12 mouse cellular contexts compared by ENCODE assay signal in genomic region chr7:81139100-81139499, GRCm38 (mm10). TPM values are rescaled to one million over a fixed set of nuclear protein-coding genes. Genes with fewer than 3 reads are reported as not detected.
DNase-seq lines count a peak whose midpoint lies in the region; ATAC-seq lines count a peak whose summit lies in the region.
"Had no signal": no experiment of that assay in that cellular context is flagged by ENCODE, and none has a peak within 500 bp of the region (broad histone marks: within the 10 kb centered on the region; RNA-seq: fewer than 3 reads in every experiment).

No protein-coding gene starts in this region.

- peak; percentile 14 for DNase-seq in embryonic facial prominence, embryonic 14.5 days (ENCODE audit: low spot score)
- no peak for DNase-seq in embryonic facial prominence, embryonic 10.5 days (ENCODE audit: low spot score)
- peak; percentile 29 for DNase-seq in NIH3T3 (ENCODE audit: low read depth)
- DNase-seq in kidney, postnatal 36 days = peak; percentile 83 to 92
- no peak for DNase-seq in layer of hippocampus, postnatal 14 days (ENCODE audit: low spot score in 2 of 2)
- no peak for DNase-seq in layer of hippocampus, postnatal 10 days (ENCODE audit: low spot score in 2 of 2)
- DNase-seq: B cell, adult 2 months; cerebellum, postnatal 25 days; thymus, postnatal 36 days had no signal

- ATAC-seq in embryonic facial prominence, embryonic 14.5 days (ENCODE audit: low read depth) = no peak
- ATAC-seq in heart, embryonic 15.5 days (replicated peaks; ENCODE audit: insufficient number of reproducible peaks, insufficient read depth, low FRiP score, low read depth) = no peak; the same call in 1 of the 2 replicates
- ATAC-seq in midbrain, embryonic 16.5 days = no peak

- H3K9me3 ChIP-seq in embryonic facial prominence, embryonic 14.5 days (ENCODE audit: control insufficient read depth, low read length) = no peaks in the 10 kb centered on the region
- no peaks in the 10 kb centered on the region for H3K9me3 ChIP-seq in embryonic facial prominence, embryonic 10.5 days
- no peaks in the 10 kb centered on the region for H3K9me3 ChIP-seq in heart, embryonic 15.5 days (replicated peaks)
- H3K9me3 ChIP-seq in midbrain, embryonic 16.5 days (replicated peaks; ENCODE audit: control insufficient read depth, low read length, poor library complexity, severe bottlenecking) = no peaks in the 10 kb centered on the region

- H3K36me3 ChIP-seq in embryonic facial prominence, embryonic 14.5 days (ENCODE audit: control insufficient read depth, insufficient read depth, low read length) = no peaks in the 10 kb centered on the region
- H3K36me3 ChIP-seq in embryonic facial prominence, embryonic 10.5 days (replicated peaks) = no peaks in the 10 kb centered on the region
- no peaks in the 10 kb centered on the region for H3K36me3 ChIP-seq in heart, embryonic 15.5 days
- no peaks in the 10 kb centered on the region for H3K36me3 ChIP-seq in midbrain, embryonic 16.5 days (ENCODE audit: control insufficient read depth, insufficient read depth, low read length)

- no peak overlapping the region for H3K4me2 ChIP-seq in embryonic facial prominence, embryonic 14.5 days (ENCODE audit: low read depth, low read length)
- no peak overlapping the region for H3K4me2 ChIP-seq in heart, embryonic 15.5 days
- H3K4me2 ChIP-seq in midbrain, embryonic 16.5 days (ENCODE audit: low read length) = no peak overlapping the region

- H3K4me1 ChIP-seq in embryonic facial prominence, embryonic 14.5 days (ENCODE audit: control insufficient read depth, insufficient read depth, low read length) = 0 out of 2 replicates have a peak, but pooled peaks cover 7% of the 10 kb centered on the region
- H3K4me1 ChIP-seq in embryonic facial prominence, embryonic 10.5 days = peaks cover 11% of the 10 kb centered on the region
- H3K4me1 ChIP-seq in heart, embryonic 15.5 days (replicated peaks) = peaks cover 17% of the 10 kb centered on the region
- H3K4me1 ChIP-seq in midbrain, embryonic 16.5 days (ENCODE audit: control insufficient read depth, insufficient read depth, low read length) = peaks cover 2% of the 10 kb centered on the region; the same call in 1 of the 2 replicates

- no peaks in the 10 kb centered on the region for H3K27me3 ChIP-seq in embryonic facial prominence, embryonic 14.5 days (replicated peaks; ENCODE audit: control insufficient read depth, insufficient read depth, low read length)
- H3K27me3 ChIP-seq in embryonic facial prominence, embryonic 10.5 days (replicated peaks; ENCODE audit: low read depth, poor library complexity, severe bottlenecking) = no peaks in the 10 kb centered on the region
- no peaks in the 10 kb centered on the region for H3K27me3 ChIP-seq in heart, embryonic 15.5 days
- no peaks in the 10 kb centered on the region for H3K27me3 ChIP-seq in midbrain, embryonic 16.5 days (ENCODE audit: control insufficient read depth, insufficient read depth, low read depth, low read length)

- no peak overlapping the region for H3K4me3 ChIP-seq in embryonic facial prominence, embryonic 14.5 days (ENCODE audit: low read depth, low read length)
- H3K4me3 ChIP-seq in embryonic facial prominence, embryonic 10.5 days = no peak overlapping the region
- no peak overlapping the region for H3K4me3 ChIP-seq in heart, embryonic 15.5 days
- H3K4me3 ChIP-seq in midbrain, embryonic 16.5 days (ENCODE audit: low read depth, low read length) = no peak overlapping the region
- H3K4me3 ChIP-seq: erythroblast, embryonic 14.5 days had no signal

- 78% methylated on average over 7 of the region's 7 CpGs for whole genome bisulfite sequencing in embryonic facial prominence, embryonic 14.5 days
- whole genome bisulfite sequencing in embryonic facial prominence, embryonic 10.5 days = 93% methylated on average over 7 of the region's 7 CpGs
- 48% methylated on average over 7 of the region's 7 CpGs for WGBS in heart, embryonic 15.5 days
- WGBS in midbrain, embryonic 16.5 days = 90% methylated on average over 7 of the region's 7 CpGs

- H3K27ac ChIP-seq in embryonic facial prominence, embryonic 14.5 days (replicated peaks; ENCODE audit: low read depth, low read length) = no peak overlapping the region
- no peak overlapping the region for H3K27ac ChIP-seq in embryonic facial prominence, embryonic 10.5 days (replicated peaks)
- H3K27ac ChIP-seq in heart, embryonic 15.5 days = peak overlapping the region; percentile 65
- H3K27ac ChIP-seq in midbrain, embryonic 16.5 days (ENCODE audit: low read length) = no peak overlapping the region

- H3K9ac ChIP-seq in embryonic facial prominence, embryonic 14.5 days (ENCODE audit: low read depth, low read length) = no peak overlapping the region
- no peak overlapping the region for H3K9ac ChIP-seq in heart, embryonic 15.5 days
- H3K9ac ChIP-seq in midbrain, embryonic 16.5 days (ENCODE audit: low read depth, low read length) = no peak overlapping the region

RNA-seq across cellular contexts. Expression of gene Slc28a1, which starts 24.5 kb away (rescaled TPM):
- polyA plus RNA-seq in embryonic facial prominence, embryonic 14.5 days (2014; fragmentation: Nextera tagmentation; extraction: Ambion mirVana) = 0.07 TPM in 1 of 2 replicates, not detected in the other
- polyA plus RNA-seq in embryonic facial prominence, embryonic 10.5 days (2016; fragmentation: Nextera tagmentation; extraction: Ambion mirVana) = 0.05 TPM in 1 of 2 replicates, not detected in the other
- 0.09 and 0.14 TPM in 2 replicates for polyA plus RNA-seq in heart, embryonic 15.5 days (2015; fragmentation: Nextera tagmentation; extraction: Ambion mirVana)
- total RNA-seq in layer of hippocampus, postnatal 14 days (2021) = not detected
- not detected for total RNA-seq in layer of hippocampus, postnatal 10 days (2021)
- 0.07 TPM in 1 of 2 replicates, not detected in the other for polyA plus RNA-seq in midbrain, embryonic 16.5 days (2015; fragmentation: Nextera tagmentation; extraction: Ambion mirVana)
- polyA plus RNA-seq: erythroblast, embryonic 14.5 days had no signal

Comparison
In these comparisons a context has a peak if more than half of its experiments do, and no peak if none do; other contexts are left out.
1. DNase-seq: peak in embryonic facial prominence, embryonic 14.5 days (single experiment), NIH3T3 (single experiment) and kidney, postnatal 36 days (2 of 2); none in embryonic facial prominence, embryonic 10.5 days (single experiment), layer of hippocampus, postnatal 14 days (0 of 2) and layer of hippocampus, postnatal 10 days (0 of 2).